Mouse (Mus musculus): ENCODE results near the gene Ddah2. TPM values are rescaled to one million over a fixed set of nuclear protein-coding genes. Genes with fewer than 3 reads are reported as not detected.
"Not testable (repeated sequence)": the region's sequence is repeated elsewhere in the genome, so short reads cannot be mapped to it uniquely, and the experiment has no call there.

The Ddah2 gene
- total and polyA plus RNA-seq, 2 experiments from 2014 or later: 167 to 261 TPM

GRCm38 (mm10) chr17:35032323-35032870, 26.4 kb upstream of the Ddah2 start:
- ATAC-seq: no peak
- WGBS: 78% methylated on average over 8 of the region's 8 CpGs

GRCm38 (mm10) chr17:35033703-35034102, 25.1 kb upstream of the Ddah2 start:
- ATAC-seq; DNase-seq; H3K4me3 ChIP-seq (ENCODE audit: low read depth, low read length); H3K4me2 ChIP-seq (ENCODE audit: low read depth); H3K9ac ChIP-seq; H3K27me3 ChIP-seq (ENCODE audit: insufficient read depth, low read length); H3K27ac ChIP-seq (ENCODE audit: low read depth, low read length); H3K4me1 ChIP-seq (ENCODE audit: insufficient read depth); H3K36me3 ChIP-seq (ENCODE audit: insufficient read depth); H3K9me3 ChIP-seq (ENCODE audit: low read length): not testable (repeated sequence)
- 75% methylated on average over 1 of the region's 1 CpGs for WGBS

More at GRCm38 (mm10) chr17:35032323-35032870, 26.4 kb upstream of the Ddah2 start:
- H3K27ac ChIP-seq (ENCODE audit: low read depth, low read length): no peak overlapping the region
- H3K9me3 ChIP-seq (ENCODE audit: low read length): no peaks in the 10 kb centered on the region
- no peaks in the 10 kb centered on the region for H3K4me1 ChIP-seq (ENCODE audit: insufficient read depth)
- no peaks in the 10 kb centered on the region for H3K27me3 ChIP-seq (ENCODE audit: insufficient read depth, low read length)
- H3K9ac ChIP-seq: no peak overlapping the region
- H3K4me2 ChIP-seq (ENCODE audit: low read depth): no peak overlapping the region
- TF ChIP-seq CTCF (IDR thresholded peaks at IDR 0.05; ENCODE audit: low read depth): 0 out of 2 replicates have a peak, but pooled peaks have one; percentile 5
- DNase-seq: no peak
- no peak overlapping the region for H3K4me3 ChIP-seq (ENCODE audit: low read depth, low read length)
- no peaks in the 10 kb centered on the region for H3K36me3 ChIP-seq (ENCODE audit: insufficient read depth)

GRCm38 (mm10) chr17:35034896-35035295, 23.9 kb upstream of the Ddah2 start:
- ATAC-seq (no peak), DNase-seq (no peak)
- Histone ChIP-seq H3K4me1 (ENCODE audit: insufficient read depth) (no peaks in the 10 kb centered on the region), H3K36me3 (ENCODE audit: insufficient read depth) (no peaks in the 10 kb centered on the region), H3K9me3 (ENCODE audit: low read length) (no peaks in the 10 kb centered on the region), H3K4me2 (ENCODE audit: low read depth) (no peak overlapping the region), H3K27me3 (ENCODE audit: insufficient read depth, low read length) (no peaks in the 10 kb centered on the region), H3K9ac (no peak overlapping the region), H3K27ac (ENCODE audit: low read depth, low read length) (no peak overlapping the region), H3K4me3 (ENCODE audit: low read depth, low read length) (no peak overlapping the region)
- WGBS: 76% methylated on average over 6 of the region's 6 CpGs
- TF ChIP-seq CTCF (IDR thresholded peaks at IDR 0.05; ENCODE audit: low read depth): no peak

GRCm38 (mm10) chr17:35039121-35039873, 19.5 kb upstream of the Ddah2 start:
- H3K4me1 ChIP-seq (ENCODE audit: insufficient read depth): no peaks in the 10 kb centered on the region
- no peaks in the 10 kb centered on the region for H3K27me3 ChIP-seq (ENCODE audit: insufficient read depth, low read length)
- H3K36me3 ChIP-seq (ENCODE audit: insufficient read depth): no peaks in the 10 kb centered on the region
- H3K9me3 ChIP-seq (ENCODE audit: low read length): no peaks in the 10 kb centered on the region
- ATAC-seq (peak; percentile 45; the same call in 1 of the 2 replicates), DNase-seq (no peak)
- no peak for TF ChIP-seq CTCF (IDR thresholded peaks at IDR 0.05; ENCODE audit: low read depth)
- H3K4me3 ChIP-seq (ENCODE audit: low read depth, low read length): no peak overlapping the region
- H3K9ac ChIP-seq: no peak overlapping the region
- no peak overlapping the region for H3K27ac ChIP-seq (ENCODE audit: low read depth, low read length)
- WGBS: 72% methylated on average over 11 of the region's 11 CpGs
- H3K4me2 ChIP-seq (ENCODE audit: low read depth): no peak overlapping the region

- WGBS: 88% methylated on average over 4 of the region's 4 CpGs
- no peak for DNase-seq
- H3K4me2 ChIP-seq (ENCODE audit: low read depth): no peak overlapping the region
- no peaks in the 10 kb centered on the region for H3K9me3 ChIP-seq (ENCODE audit: low read length)
- no peaks in the 10 kb centered on the region for H3K36me3 ChIP-seq (ENCODE audit: insufficient read depth)
- no peaks in the 10 kb centered on the region for H3K27me3 ChIP-seq (ENCODE audit: insufficient read depth, low read length)
- H3K4me3 ChIP-seq (ENCODE audit: low read depth, low read length): no peak overlapping the region
- H3K4me1 ChIP-seq (ENCODE audit: insufficient read depth): peaks cover 5% of the 10 kb centered on the region; the same call in 1 of the 2 replicates
- no peak for TF ChIP-seq CTCF (IDR thresholded peaks at IDR 0.05; ENCODE audit: low read depth)
- no peak overlapping the region for H3K27ac ChIP-seq (ENCODE audit: low read depth, low read length)
- no peak overlapping the region for H3K9ac ChIP-seq
- ATAC-seq: no peak
These were observed 15.0 kb upstream of the Ddah2 start for GRCm38 (mm10) chr17:35043794-35044193.

GRCm38 (mm10) chr17:35044904-35045806, 13.7 kb upstream of the Ddah2 start:
- Histone ChIP-seq H3K4me3 (ENCODE audit: low read depth, low read length) (no peak overlapping the region), H3K4me1 (ENCODE audit: insufficient read depth) (peaks cover 5% of the 10 kb centered on the region; the same call in 1 of the 2 replicates), H3K27me3 (ENCODE audit: insufficient read depth, low read length) (no peaks in the 10 kb centered on the region), H3K9me3 (ENCODE audit: low read length) (no peaks in the 10 kb centered on the region), H3K4me2 (ENCODE audit: low read depth) (peak overlapping the region; percentile 99; the same call in 1 of the 2 replicates), H3K27ac (ENCODE audit: low read depth, low read length) (no peak overlapping the region), H3K36me3 (ENCODE audit: insufficient read depth) (no peaks in the 10 kb centered on the region), H3K9ac (no peak overlapping the region)
- ATAC-seq (no peak), DNase-seq (no peak)
- TF ChIP-seq CTCF (IDR thresholded peaks at IDR 0.05; ENCODE audit: low read depth): no peak
- 89% methylated on average over 7 of the region's 7 CpGs for WGBS
